17 mouse cellular contexts compared by ENCODE assay signal in genomic region chr3:83620435-83620834, GRCm38 (mm10).
DNase-seq lines count a peak whose midpoint lies in the region; ATAC-seq lines count a peak whose summit lies in the region.
"Had no signal": no experiment of that assay in that cellular context is flagged by ENCODE, and none has a peak within 500 bp of the region (broad histone marks: within the 10 kb centered on the region; RNA-seq: fewer than 3 reads in every experiment).

No protein-coding gene starts in this region.

- intact Hi-C loops in left cerebral cortex, postnatal 4 days (cut with DNase I) = no loop called here

- H3K4me2 ChIP-seq in neural tube, embryonic 14.5 days (ENCODE audit: low read depth, low read length) = no peak overlapping the region
- H3K4me2 ChIP-seq in neural tube, embryonic 15.5 days = no peak overlapping the region
- H3K4me2 ChIP-seq: embryonic facial prominence, embryonic 13.5 days; forebrain, embryonic 12.5 days; heart, embryonic 13.5 days had no signal

- WGBS in neural tube, embryonic 14.5 days = 46% methylated on average over 4 of the region's 4 CpGs
- 51% methylated on average over 4 of the region's 4 CpGs for WGBS in neural tube, embryonic 15.5 days

- no peaks in the 10 kb centered on the region for H3K4me1 ChIP-seq in neural tube, embryonic 14.5 days (ENCODE audit: control insufficient read depth, insufficient read depth, low read length)
- H3K4me1 ChIP-seq in neural tube, embryonic 15.5 days = no peaks in the 10 kb centered on the region
- H3K4me1 ChIP-seq: embryonic facial prominence, embryonic 13.5 days; forebrain, embryonic 12.5 days; heart, embryonic 13.5 days had no signal

- no peak overlapping the region for H3K4me3 ChIP-seq in neural tube, embryonic 14.5 days (ENCODE audit: low read depth, low read length)
- H3K4me3 ChIP-seq in neural tube, embryonic 15.5 days (replicated peaks) = no peak overlapping the region
- H3K4me3 ChIP-seq: embryonic facial prominence, embryonic 13.5 days; forebrain, embryonic 12.5 days; heart, embryonic 13.5 days had no signal

- no peaks in the 10 kb centered on the region for H3K9me3 ChIP-seq in neural tube, embryonic 14.5 days (ENCODE audit: control insufficient read depth, low read length)
- no peaks in the 10 kb centered on the region for H3K9me3 ChIP-seq in neural tube, embryonic 15.5 days (replicated peaks)
- H3K9me3 ChIP-seq: embryonic facial prominence, embryonic 13.5 days; forebrain, embryonic 12.5 days; heart, embryonic 13.5 days had no signal

- peak; percentile 68 for DNase-seq in heart, adult 11 months
- DNase-seq in heart, postnatal 4 days = no peak
- DNase-seq in left cerebral cortex, postnatal 4 days = peak; percentile 3
- no peak for DNase-seq in left cerebral cortex, adult 9 months (ENCODE audit: low spot score in 2 of 2)
- DNase-seq in cerebellum, adult 9-10 months = no peak
- DNase-seq: adrenal gland, postnatal 10 days; B cell, adult 2 months; cerebellum, adult 11-12 months; cerebellum, adult 9-11 months; cerebellum, postnatal 36 days; gastrocnemius, postnatal 14 days had no signal

- ATAC-seq in neural tube, embryonic 14.5 days (ENCODE audit: low read depth) = peak; percentile 46; the same call in 1 of the 2 replicates
- no peak for ATAC-seq in neural tube, embryonic 15.5 days (ENCODE audit: low FRiP score)
- ATAC-seq: forebrain, embryonic 16.5 days had no signal

- no peaks in the 10 kb centered on the region for H3K27me3 ChIP-seq in neural tube, embryonic 14.5 days (ENCODE audit: control insufficient read depth, insufficient read depth, low read length)
- H3K27me3 ChIP-seq in neural tube, embryonic 15.5 days (replicated peaks) = no peaks in the 10 kb centered on the region
- H3K27me3 ChIP-seq: embryonic facial prominence, embryonic 13.5 days; forebrain, embryonic 12.5 days; heart, embryonic 13.5 days had no signal

- no peak overlapping the region for H3K9ac ChIP-seq in neural tube, embryonic 14.5 days (replicated peaks; ENCODE audit: low read depth, low read length)
- no peak overlapping the region for H3K9ac ChIP-seq in neural tube, embryonic 15.5 days (replicated peaks)
- H3K9ac ChIP-seq: embryonic facial prominence, embryonic 13.5 days; forebrain, embryonic 12.5 days; heart, embryonic 13.5 days had no signal

- H3K36me3 ChIP-seq in neural tube, embryonic 14.5 days (ENCODE audit: control insufficient read depth, insufficient read depth, low read length) = no peaks in the 10 kb centered on the region
- H3K36me3 ChIP-seq in neural tube, embryonic 15.5 days = no peaks in the 10 kb centered on the region
- H3K36me3 ChIP-seq: embryonic facial prominence, embryonic 13.5 days; forebrain, embryonic 12.5 days; heart, embryonic 13.5 days had no signal

- no peak overlapping the region for H3K27ac ChIP-seq in neural tube, embryonic 14.5 days (ENCODE audit: low read depth, low read length)
- no peak overlapping the region for H3K27ac ChIP-seq in neural tube, embryonic 15.5 days (replicated peaks)
- H3K27ac ChIP-seq: embryonic facial prominence, embryonic 13.5 days; forebrain, embryonic 12.5 days; heart, embryonic 13.5 days had no signal

Comparison
In these comparisons a context has a peak if more than half of its experiments do, and no peak if none do; other contexts are left out.
1. DNase-seq: peak in heart, adult 11 months (single experiment) and left cerebral cortex, postnatal 4 days (single experiment); none in heart, postnatal 4 days (single experiment), left cerebral cortex, adult 9 months (0 of 2) and cerebellum, adult 9-10 months (single experiment).